In the genomic region with DNA sequence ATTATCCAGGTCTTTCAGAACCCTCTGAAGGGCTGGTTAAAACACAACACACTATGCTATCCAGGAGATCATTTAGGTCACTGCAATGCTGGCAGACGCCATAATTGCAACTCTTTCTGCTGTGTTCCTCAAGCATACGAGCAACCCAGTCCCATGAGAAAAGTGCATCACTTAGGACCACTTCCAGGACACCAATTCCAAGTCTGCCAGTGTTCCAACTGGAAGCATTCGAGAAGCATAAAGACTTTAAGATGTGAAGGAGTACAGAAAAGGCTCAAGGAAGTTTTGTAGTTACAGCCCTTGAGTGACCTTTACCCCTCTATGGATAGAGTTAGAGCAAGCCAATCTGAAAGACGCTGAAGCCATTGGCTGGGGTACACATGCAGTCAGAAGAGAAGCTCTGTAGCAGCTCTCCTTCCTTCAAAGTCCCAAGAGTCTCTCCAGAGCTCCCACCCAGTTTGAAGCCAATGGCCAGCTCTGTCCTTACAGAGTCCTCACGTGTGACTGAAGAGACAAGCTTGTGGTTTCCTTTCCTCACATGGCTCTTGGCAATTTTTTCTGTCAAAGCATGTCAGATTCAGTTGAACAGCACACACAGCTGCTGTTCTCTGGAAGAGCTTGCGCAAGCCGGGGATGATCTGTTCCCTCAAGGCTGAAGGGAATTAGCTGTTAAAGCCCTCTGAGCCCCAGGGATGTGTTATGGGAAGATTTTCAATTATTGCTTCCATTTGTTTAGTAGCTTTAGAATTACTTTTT, we compare ENCODE assay signal across 13 mouse cellular contexts. TPM values are rescaled to one million over a fixed set of nuclear protein-coding genes. Genes with fewer than 3 reads are reported as not detected.
DNase-seq lines count a peak whose midpoint lies in the region; ATAC-seq and TF ChIP-seq lines count a peak whose summit lies in the region.
"Had no signal": no experiment of that assay in that cellular context is flagged by ENCODE, and none has a peak within 500 bp of the region (broad histone marks: within the 10 kb centered on the region; RNA-seq: fewer than 3 reads in every experiment).

No protein-coding gene starts in this region.

- H3K4me3 ChIP-seq in stomach, embryonic 16.5 days (replicated peaks; ENCODE audit: low read length), result no peak overlapping the region
- H3K4me3 ChIP-seq: layer of hippocampus, adult 2 months had no signal

- peaks cover 4% of the 10 kb centered on the region; the same call in 1 of the 2 replicates for H3K9me3 ChIP-seq in stomach, embryonic 16.5 days (replicated peaks; ENCODE audit: control insufficient read depth, low read length)

- TF ChIP-seq CTCF in brain, embryonic 14.5 days (IDR thresholded peaks at IDR 0.05; ENCODE audit: borderline replicate concordance, extremely low read depth, insufficient read depth, insufficient read length), result no peak

- peak; percentile 37; the same call in 1 of the 2 replicates for ATAC-seq in stomach, embryonic 16.5 days (ENCODE audit: insufficient read depth, low FRiP score)

- no peaks in the 10 kb centered on the region for H3K36me3 ChIP-seq in stomach, embryonic 16.5 days (ENCODE audit: control insufficient read depth, insufficient read depth, low read length)

- no peak overlapping the region for H3K9ac ChIP-seq in stomach, embryonic 16.5 days (ENCODE audit: low read length)
- H3K9ac ChIP-seq: hindbrain, embryonic 14.5 days; liver, embryonic 14.5 days had no signal

- WGBS in stomach, embryonic 16.5 days, result 57% methylated on average over 7 of the region's 7 CpGs

- TF ChIP-seq POLR2A in brain, embryonic 14.5 days (IDR thresholded peaks at IDR 0.05; ENCODE audit: borderline replicate concordance, extremely low read depth, insufficient read depth, insufficient read length, poor library complexity, severe bottlenecking), result no peak

- H3K27ac ChIP-seq in stomach, embryonic 16.5 days (ENCODE audit: low read length), result peak overlapping the region; percentile 38; the same call in 1 of the 2 replicates
- H3K27ac ChIP-seq: hindbrain, embryonic 14.5 days; layer of hippocampus, adult 2 months; liver, embryonic 14.5 days had no signal

- H3K4me2 ChIP-seq in stomach, embryonic 16.5 days (ENCODE audit: low read depth, low read length), result no peak overlapping the region
- H3K4me2 ChIP-seq: hindbrain, embryonic 14.5 days had no signal

- H3K27me3 ChIP-seq in stomach, embryonic 16.5 days (ENCODE audit: control insufficient read depth, insufficient read depth, low read length), result peaks cover 3% of the 10 kb centered on the region; the same call in 1 of the 2 replicates

- DNase-seq in ovary, adult 18-20 months (ENCODE audit: low spot score), result peak; percentile 32
- no peak for DNase-seq in ovary, postnatal 14 days (ENCODE audit: low spot score)
- peak; percentile 29 for DNase-seq in brain, embryonic 14.5 days (ENCODE audit: low read depth)
- peak; percentile 13 for DNase-seq in heart, postnatal 4 days
- DNase-seq in urinary bladder, postnatal 25 days (ENCODE audit: low spot score), result no peak
- no peak for DNase-seq in neural tube, embryonic 10.5 days (ENCODE audit: extremely low spot score, low spot score)
- DNase-seq: cerebellum, postnatal 10 days had no signal

- no peaks in the 10 kb centered on the region for H3K4me1 ChIP-seq in stomach, embryonic 16.5 days (ENCODE audit: control insufficient read depth, insufficient read depth, low read length)

RNA-seq across cellular contexts. Expression of gene Ccl8, which starts 56.5 kb away (rescaled TPM):
- not detected in 2 replicates for polyA plus RNA-seq in brain, embryonic 14.5 days (2012; rRNA removed)
- total RNA-seq in heart, postnatal 4 days (2021), result under 1 TPM in 1 of 2 experiments, not detected in 1; 0.60 TPM
- not detected in 2 replicates for polyA plus RNA-seq in stomach, embryonic 16.5 days (2015; fragmentation: Nextera tagmentation; extraction: Ambion mirVana)
- total RNA-seq: layer of hippocampus, adult 2 months had no signal
- polyA plus RNA-seq: forebrain, embryonic 11.5 days; hindbrain, embryonic 14.5 days; liver, embryonic 14.5 days; neural tube, embryonic 14.5 days had no signal

Comparison
In these comparisons a context has a peak if more than half of its experiments do, and no peak if none do; other contexts are left out.
1. DNase-seq: peak in ovary, adult 18-20 months (single experiment), brain, embryonic 14.5 days (single experiment) and heart, postnatal 4 days (single experiment); none in ovary, postnatal 14 days (single experiment), urinary bladder, postnatal 25 days (single experiment) and neural tube, embryonic 10.5 days (single experiment).